Mouse (Mus musculus) liver, embryonic 12.5 days (tissue): Measurements from ENCODE around the gene Tmem265. TPM values are rescaled to one million over a fixed set of nuclear protein-coding genes. Genes with fewer than 3 reads are reported as not detected.

Experiments
- ATAC-seq: fragments of 200-750 bp; cut with Nextera tagmentation; 2 replicates; pipeline ENCODE4 v1.8.0; 2017; ENCODE audit warnings: moderate number of reproducible peaks, mild to moderate bottlenecking, moderate library complexity
- H3K27ac ChIP-seq: fragments of 300-500 bp; sonication (generic); 2 replicates; pipeline ENCODE4 v1.5.1; 2016; ENCODE audit warnings: mild to moderate bottlenecking
- H3K27me3 ChIP-seq: fragments of 300-500 bp; sonication (generic); replicated peaks from 2 replicates; pipeline ENCODE4 v1.6.1; 2016; ENCODE audit warnings: mild to moderate bottlenecking, moderate library complexity
- H3K36me3 ChIP-seq: fragments of 300-500 bp; sonication (generic); 2 replicates; pipeline ENCODE4 v1.6.1; 2016; ENCODE audit warnings: mild to moderate bottlenecking, moderate library complexity
- H3K4me1 ChIP-seq: fragments of 300-500 bp; sonication (generic); 2 replicates; pipeline ENCODE4 v1.6.1; 2016
- H3K4me2 ChIP-seq: fragments of 300-500 bp; sonication (generic); 2 replicates; pipeline ENCODE4 v1.6.1; 2016; ENCODE audit warnings: mild to moderate bottlenecking, moderate library complexity
- H3K4me3 ChIP-seq: fragments of 300-500 bp; sonication (generic); 2 replicates; pipeline ENCODE4 v1.5.1; 2016; ENCODE audit warnings: mild to moderate bottlenecking, moderate library complexity
- H3K9ac ChIP-seq: fragments of 300-500 bp; sonication (generic); 2 replicates; pipeline ENCODE4 v1.6.1; 2016; ENCODE audit warnings: mild to moderate bottlenecking, moderate library complexity
- H3K9me3 ChIP-seq: fragments of 300-500 bp; sonication (generic); replicated peaks from 2 replicates; pipeline ENCODE4 v1.6.1; 2016; ENCODE audit warnings: mild to moderate bottlenecking, moderate library complexity
- WGBS: fragments of 180-500 bp; shearing (Covaris S2); methylation state at CpG from one replicate; pipeline ENCODE4 v1.1.7; 2016; ENCODE audit not compliant: insufficient replicate concordance; 5-methylcytosine and 5-hydroxymethylcytosine counted together
- polyA plus RNA-seq: library from polyadenylated mRNA; unstranded; fragments of >200 nt; fragmentation: Nextera tagmentation; extraction: Ambion mirVana; gene quantifications from 2 replicates; pipeline ENCODE4 v1.2.1, GENCODE M21; 2016

Tmem265 gene
- polyA plus RNA-seq, 1 experiment from 2014 or later, result 1.7 TPM

- peak; percentile 67 for ATAC-seq
- H3K36me3 ChIP-seq, result peaks cover 28% of the 10 kb centered on the region
- H3K9ac ChIP-seq, result peak within 1 kb of the TSS; percentile 90
- under 1% methylated on average over 37 of the region's 50 CpGs for WGBS
- H3K9me3 ChIP-seq, result 0 out of 2 replicates have a peak, but pooled peaks cover 10% of the 10 kb centered on the region
- H3K4me1 ChIP-seq, result peaks cover 27% of the 10 kb centered on the region
- H3K27me3 ChIP-seq, result 0 out of 2 replicates have a peak, but pooled peaks cover 7% of the 10 kb centered on the region
- peak within 1 kb of the TSS; percentile 65 for H3K27ac ChIP-seq
- peak within 1 kb of the TSS; percentile 79 for H3K4me3 ChIP-seq
- peak within 1 kb of the TSS; percentile 92 for H3K4me2 ChIP-seq
Measured at GRCm38 (mm10) chr7:127614891-127615843, 54.0 kb downstream of the Tmem265 start, which contains the start of gene Zfp629. TSS of gene Zfp629 (minus strand) at chr7:127615797.

GRCm38 (mm10) chr7:127616336-127616735 lies 55.1 kb downstream of the Tmem265 start:
- ATAC-seq, result no peak
- H3K9ac ChIP-seq, result no peak overlapping the region
- peaks cover 27% of the 10 kb centered on the region for H3K4me1 ChIP-seq
- peaks cover 16% of the 10 kb centered on the region for H3K36me3 ChIP-seq
- H3K27ac ChIP-seq, result no peak overlapping the region
- no peak overlapping the region for H3K4me3 ChIP-seq
- H3K27me3 ChIP-seq, result 0 out of 2 replicates have a peak, but pooled peaks cover 7% of the 10 kb centered on the region
- 58% methylated on average over 1 of the region's 1 CpGs for WGBS
- H3K9me3 ChIP-seq, result 0 out of 2 replicates have a peak, but pooled peaks cover 5% of the 10 kb centered on the region
- no peak overlapping the region for H3K4me2 ChIP-seq

Other genes with a start within 250 kb of the Tmem265 start
- gene Zfp768, start 215.8 kb upstream of the Tmem265 start, polyA plus RNA-seq, result 4.8 and 5.2 TPM in 2 replicates
- 3.9 and 4.1 TPM in 2 replicates for gene Zfp747, start 185.3 kb upstream of the Tmem265 start, polyA plus RNA-seq
- gene 9130019O22Rik, start 174.2 kb upstream of the Tmem265 start, polyA plus RNA-seq, result 2.1 and 2.4 TPM in 2 replicates
- 1.7 and 1.8 TPM in 2 replicates for gene E430018J23Rik, start 167.8 kb upstream of the Tmem265 start, polyA plus RNA-seq
- 2.4 and 2.5 TPM in 2 replicates for gene Zfp764, start 154.6 kb upstream of the Tmem265 start, polyA plus RNA-seq
- gene Zfp688, start 139.3 kb upstream of the Tmem265 start, polyA plus RNA-seq, result 11.0 and 11.6 TPM in 2 replicates
- gene Zfp689, start 112.2 kb upstream of the Tmem265 start, polyA plus RNA-seq, result 3.1 and 3.3 TPM in 2 replicates
- gene Prr14, start 101.8 kb upstream of the Tmem265 start, polyA plus RNA-seq, result 29.6 and 31.0 TPM in 2 replicates
- gene Fbrs, start 82.2 kb upstream of the Tmem265 start, polyA plus RNA-seq, result 6.9 and 8.1 TPM in 2 replicates
- 38.2 and 38.8 TPM in 2 replicates for gene Srcap, start 49.4 kb upstream of the Tmem265 start, polyA plus RNA-seq
- gene Gm42715, start 41.8 kb upstream of the Tmem265 start, polyA plus RNA-seq, result 7.9 and 8.8 TPM in 2 replicates
- gene Phkg2, start 11.9 kb downstream of the Tmem265 start, polyA plus RNA-seq, result 23.1 and 26.7 TPM in 2 replicates
- 7.9 and 8.8 TPM in 2 replicates for gene Ccdc189, start 27.2 kb downstream of the Tmem265 start, polyA plus RNA-seq
- 36.3 and 36.9 TPM in 2 replicates for gene Rnf40, start 27.4 kb downstream of the Tmem265 start, polyA plus RNA-seq
- 3.3 and 3.8 TPM in 2 replicates for gene Zfp629, start 54.4 kb downstream of the Tmem265 start, polyA plus RNA-seq
- gene Bcl7c, start 147.5 kb downstream of the Tmem265 start, polyA plus RNA-seq, result 40.6 and 43.6 TPM in 2 replicates
- 3.6 and 4.6 TPM in 2 replicates for gene Ctf1, start 151.3 kb downstream of the Tmem265 start, polyA plus RNA-seq
- gene Ctf2, start 170.8 kb downstream of the Tmem265 start, polyA plus RNA-seq, result 0.13 and 0.26 TPM in 2 replicates
- gene Fbxl19, start 183.2 kb downstream of the Tmem265 start, polyA plus RNA-seq, result 3.7 TPM in 2 replicates
- gene Orai3, start 208.4 kb downstream of the Tmem265 start, polyA plus RNA-seq, result 14.8 and 15.0 TPM in 2 replicates
- gene Setd1a, start 215.3 kb downstream of the Tmem265 start, polyA plus RNA-seq, result 13.1 and 13.7 TPM in 2 replicates
- not detected in 2 replicates for gene Gm49388, start 224.2 kb downstream of the Tmem265 start, polyA plus RNA-seq
- 28.0 and 29.8 TPM in 2 replicates for gene Hsd3b7, start 239.2 kb downstream of the Tmem265 start, polyA plus RNA-seq